Mouse (Mus musculus): ENCODE results near the gene Pitx1. TPM values are rescaled to one million over a fixed set of nuclear protein-coding genes. Genes with fewer than 3 reads are reported as not detected.

Pitx1 gene
- polyA plus RNA-seq, 1 experiment from 2014 or later, result 6.3 TPM

- Histone ChIP-seq H3K4me1 (replicated peaks; ENCODE audit: control insufficient read depth, insufficient read depth, low read length) (no peaks in the 10 kb centered on the region; the same call in 1 of the 2 replicates), H3K36me3 (ENCODE audit: control insufficient read depth, insufficient read depth, low read length) (no peaks in the 10 kb centered on the region), H3K9me3 (ENCODE audit: control insufficient read depth, low read length) (no peaks in the 10 kb centered on the region), H3K4me2 (no peak overlapping the region), H3K4me3 (ENCODE audit: low read depth, low read length) (no peak overlapping the region), H3K9ac (ENCODE audit: low read depth, low read length) (no peak overlapping the region), H3K27ac (ENCODE audit: low read depth, low read length) (no peak overlapping the region), H3K27me3 (replicated peaks; ENCODE audit: control insufficient read depth, insufficient read depth, low read length) (no peaks in the 10 kb centered on the region; the same call in 1 of the 2 replicates)
- WGBS, result 44% methylated on average over 11 of the region's 11 CpGs
- DNase-seq (ENCODE audit: low spot score) (no peak), ATAC-seq (replicated peaks; ENCODE audit: low FRiP score) (no peak)
These were observed 60.9 kb downstream of the Pitx1 start for GRCm38 (mm10) chr13:55775056-55775455.

Other genes starting within 250 kb of the Pitx1 start
- gene B4galt7, start 236.3 kb downstream of the Pitx1 start, polyA plus RNA-seq (2014; fragmentation: Nextera tagmentation; extraction: Ambion mirVana), result 16.0 and 16.4 TPM in 2 replicates
- 35.8 and 36.2 TPM in 2 replicates for gene Caml, start 213.2 kb downstream of the Pitx1 start, polyA plus RNA-seq (2014; fragmentation: Nextera tagmentation; extraction: Ambion mirVana)
- gene Ddx46, start 201.2 kb downstream of the Pitx1 start, polyA plus RNA-seq (2014; fragmentation: Nextera tagmentation; extraction: Ambion mirVana), result 51.5 and 54.0 TPM in 2 replicates
- gene B230219D22Rik, start 143.1 kb downstream of the Pitx1 start, polyA plus RNA-seq (2014; fragmentation: Nextera tagmentation; extraction: Ambion mirVana), result 39.3 and 42.8 TPM in 2 replicates
- 49.9 and 50.2 TPM in 2 replicates for gene Txndc15, start 121.5 kb downstream of the Pitx1 start, polyA plus RNA-seq (2014; fragmentation: Nextera tagmentation; extraction: Ambion mirVana)
- 56.3 and 60.3 TPM in 2 replicates for gene Pcbd2, start 108.8 kb downstream of the Pitx1 start, polyA plus RNA-seq (2014; fragmentation: Nextera tagmentation; extraction: Ambion mirVana)
- gene Catsper3, start 51.6 kb downstream of the Pitx1 start, polyA plus RNA-seq (2014; fragmentation: Nextera tagmentation; extraction: Ambion mirVana), result not detected in 2 replicates

Data from liver, embryonic 11.5 days (tissue).